28 mouse cellular contexts compared by ENCODE assay signal in the genomic region with DNA sequence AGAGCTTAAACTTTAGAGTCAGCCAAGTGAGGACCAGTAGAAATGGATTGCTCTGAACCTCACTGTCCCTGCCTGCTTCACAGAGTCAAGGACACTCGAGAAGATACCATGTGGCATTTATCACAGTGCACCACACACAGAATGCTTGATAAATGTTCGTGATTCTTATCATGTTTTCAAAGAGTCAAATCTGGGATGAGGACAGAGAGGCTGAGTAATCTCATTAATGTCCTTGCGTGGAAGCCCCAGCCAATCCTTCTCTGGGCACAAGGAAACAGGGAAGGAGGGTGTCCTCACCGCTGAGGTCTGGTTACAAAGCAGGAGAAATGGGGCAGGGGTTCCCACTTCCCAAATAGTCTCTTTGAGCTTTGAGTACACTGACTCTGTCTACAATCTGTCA. TPM values are rescaled to one million over a fixed set of nuclear protein-coding genes. Genes with fewer than 3 reads are reported as not detected.
DNase-seq lines count a peak whose midpoint lies in the region; ATAC-seq lines count a peak whose summit lies in the region.
"Had no signal": no experiment of that assay in that cellular context is flagged by ENCODE, and none has a peak within 500 bp of the region (broad histone marks: within the 10 kb centered on the region; RNA-seq: fewer than 3 reads in every experiment).

No protein-coding gene starts in this region.

- H3K4me1 ChIP-seq in midbrain, embryonic 11.5 days (ENCODE audit: control insufficient read depth, insufficient read depth, low read length), result no peaks in the 10 kb centered on the region
- H3K4me1 ChIP-seq: forebrain, embryonic 13.5 days; intestine, embryonic 15.5 days had no signal

- H3K27me3 ChIP-seq in midbrain, embryonic 11.5 days (ENCODE audit: control insufficient read depth, insufficient read depth, low read length), result no peaks in the 10 kb centered on the region
- H3K27me3 ChIP-seq: hindbrain, embryonic 13.5 days; intestine, embryonic 15.5 days had no signal

- no peak overlapping the region for H3K9ac ChIP-seq in midbrain, embryonic 11.5 days (ENCODE audit: low read length)
- H3K9ac ChIP-seq: forebrain, embryonic 13.5 days; hindbrain, embryonic 13.5 days; intestine, embryonic 15.5 days had no signal

- no peak for ATAC-seq in midbrain, embryonic 11.5 days (ENCODE audit: low FRiP score)
- ATAC-seq: CD4-positive, CD25-positive, alpha-beta regulatory T cell, adult 4 months; forebrain, embryonic 13.5 days; forebrain, embryonic 16.5 days; hindbrain, embryonic 16.5 days; intestine, embryonic 15.5 days had no signal

- H3K4me3 ChIP-seq in midbrain, embryonic 11.5 days (ENCODE audit: low read depth, low read length), result no peak overlapping the region
- H3K4me3 ChIP-seq: forebrain, embryonic 10.5 days; forebrain, embryonic 13.5 days; hindbrain, embryonic 10.5 days; hindbrain, embryonic 13.5 days; intestine, embryonic 15.5 days had no signal

- peak; percentile 74 for DNase-seq in ovary, adult 18-20 months (ENCODE audit: low spot score)
- no peak for DNase-seq in ovary, postnatal 10 days (ENCODE audit: low spot score)
- DNase-seq in adrenal gland, postnatal 10 days, result peak; percentile 46
- DNase-seq in adrenal gland, postnatal 36 days, result peak; percentile 58 to 62
- no peak for DNase-seq in midbrain, embryonic 11.5 days (ENCODE audit: low spot score, missing footprints)
- DNase-seq in retina, embryonic 14.5 days (ENCODE audit: low spot score), result no peak
- DNase-seq: cerebellum, adult 18-20 months; cerebellum, adult 9-10 months; cerebellum, postnatal 14 days; gastrocnemius, postnatal 10 days; gastrocnemius, postnatal 36 days; heart, postnatal 36 days had no signal

- no peaks in the 10 kb centered on the region for H3K36me3 ChIP-seq in midbrain, embryonic 11.5 days (ENCODE audit: control insufficient read depth, insufficient read depth, low read length)
- H3K36me3 ChIP-seq: forebrain, embryonic 10.5 days; hindbrain, embryonic 10.5 days; hindbrain, embryonic 13.5 days; intestine, embryonic 15.5 days had no signal

- 63% methylated on average over 4 of the region's 4 CpGs for WGBS in midbrain, embryonic 11.5 days

- H3K4me2 ChIP-seq in midbrain, embryonic 11.5 days, result no peak overlapping the region
- H3K4me2 ChIP-seq: forebrain, embryonic 13.5 days; heart, embryonic 11.5 days; hindbrain, embryonic 13.5 days; intestine, embryonic 15.5 days had no signal

- H3K9me3 ChIP-seq in midbrain, embryonic 11.5 days (ENCODE audit: control insufficient read depth, low read length), result no peaks in the 10 kb centered on the region
- H3K9me3 ChIP-seq: forebrain, embryonic 10.5 days; forebrain, embryonic 13.5 days; hindbrain, embryonic 10.5 days; hindbrain, embryonic 13.5 days; intestine, embryonic 15.5 days had no signal

- H3K27ac ChIP-seq in midbrain, embryonic 11.5 days (ENCODE audit: low read depth, low read length), result no peak overlapping the region
- H3K27ac ChIP-seq: forebrain, embryonic 10.5 days; forebrain, embryonic 13.5 days; hindbrain, embryonic 10.5 days; hindbrain, embryonic 13.5 days; intestine, embryonic 15.5 days had no signal

RNA-seq across cellular contexts. Expression of a gene that starts 55.8 kb away (rescaled TPM):
- 1 to 10 TPM; 1.4 to 1.7 TPM for total RNA-seq in adrenal gland, postnatal 10 days (2021)
- not detected for total RNA-seq in adrenal gland, postnatal 36 days (2021)
- polyA plus RNA-seq in midbrain, embryonic 11.5 days (2014; fragmentation: Nextera tagmentation; extraction: Ambion mirVana), result 35.8 and 44.0 TPM in 2 replicates
- total RNA-seq: gastrocnemius, adult 18-20 months; gastrocnemius, postnatal 36 days; granulocyte monocyte progenitor cell, adult 5-6 weeks; heart, adult 8-10 months; heart, postnatal 36 days; MEL had no signal
- polyA plus RNA-seq: C2C12; CD4-positive, CD25-positive, alpha-beta regulatory T cell, adult 4 months; heart, embryonic 14.5 days; heart, postnatal 0 days had no signal

Comparison
In these comparisons a context has a peak if more than half of its experiments do, and no peak if none do; other contexts are left out.
1. DNase-seq: peak in ovary, adult 18-20 months (single experiment), adrenal gland, postnatal 10 days (single experiment) and adrenal gland, postnatal 36 days (2 of 2); none in ovary, postnatal 10 days (single experiment), midbrain, embryonic 11.5 days (single experiment) and retina, embryonic 14.5 days (single experiment).